Mouse (Mus musculus) regulatory T cell (primary cell): ENCODE results near the gene Patz1.

Experiments used
- in situ Hi-C: fragments of 300-600 bp; cut with MboI, MseI; formaldehyde crosslinking; loops from one replicate; pipeline ENCODE4 v1.15.1; 2025; ENCODE audit warnings: high pct_unique_total_duplicates

Patz1 gene

DNA sequence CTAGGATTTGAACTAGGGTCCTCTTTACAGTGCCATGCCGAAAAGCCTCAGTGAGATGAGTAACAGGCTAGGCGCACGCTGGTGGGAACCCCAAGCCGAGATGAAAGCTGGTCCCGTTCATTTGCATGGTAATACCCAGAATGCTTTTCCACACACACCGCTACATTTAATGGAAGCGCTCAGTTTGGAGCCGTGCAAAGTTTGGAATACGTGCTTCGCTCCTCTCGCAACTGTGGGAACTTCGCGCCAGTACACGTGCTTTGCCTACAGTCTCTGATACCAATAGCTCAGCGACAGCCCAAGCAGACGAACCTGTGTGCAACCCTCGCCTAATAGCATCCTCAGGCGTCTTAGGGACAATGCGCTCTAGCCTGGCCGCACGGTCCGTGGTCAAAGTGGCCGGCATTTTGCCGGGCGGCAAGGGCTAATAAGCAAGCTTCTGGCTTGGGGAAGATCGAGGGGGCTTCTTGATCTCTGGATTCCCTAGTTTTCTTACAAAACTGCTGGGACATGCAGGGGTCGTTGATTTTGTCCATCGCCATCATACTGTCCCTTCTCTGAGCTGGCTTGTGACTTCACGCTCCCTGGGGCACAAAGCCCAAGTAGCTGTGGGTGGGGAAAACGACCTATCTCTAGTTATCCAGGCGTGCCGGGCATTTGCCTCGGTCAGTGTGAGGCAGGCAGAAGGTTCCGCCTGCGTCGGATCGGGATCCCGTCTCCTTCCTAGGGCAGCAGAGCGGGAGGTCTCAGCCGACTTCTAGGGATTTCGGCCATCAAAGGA is at the start of gene Patz1:
Gene Patz1 (plus strand): TSS at position 354 of the 781 bp plus-strand sequence.
- in situ Hi-C loops = no loop called here

DNA sequence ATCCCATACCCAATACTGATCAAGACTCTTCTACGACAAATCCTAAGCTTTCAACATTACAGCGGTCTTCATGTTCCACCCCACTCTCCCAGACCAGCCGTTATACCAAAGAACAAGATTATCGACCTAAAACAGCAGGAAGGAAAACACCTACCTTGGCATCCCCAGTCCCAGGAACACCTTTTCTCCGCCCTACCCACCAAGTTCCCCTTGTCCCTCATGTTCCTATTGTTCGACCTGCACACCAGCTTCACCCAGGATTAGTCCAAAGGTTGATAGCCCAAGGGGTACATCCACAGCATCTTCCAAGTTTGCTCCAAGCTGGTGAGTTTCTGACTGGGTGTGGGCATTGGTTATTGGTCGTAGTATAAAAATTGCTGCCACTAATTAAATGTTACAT is 46.3 kb upstream of the Patz1 start:
- in situ Hi-C loops = no loop called here

DNA sequence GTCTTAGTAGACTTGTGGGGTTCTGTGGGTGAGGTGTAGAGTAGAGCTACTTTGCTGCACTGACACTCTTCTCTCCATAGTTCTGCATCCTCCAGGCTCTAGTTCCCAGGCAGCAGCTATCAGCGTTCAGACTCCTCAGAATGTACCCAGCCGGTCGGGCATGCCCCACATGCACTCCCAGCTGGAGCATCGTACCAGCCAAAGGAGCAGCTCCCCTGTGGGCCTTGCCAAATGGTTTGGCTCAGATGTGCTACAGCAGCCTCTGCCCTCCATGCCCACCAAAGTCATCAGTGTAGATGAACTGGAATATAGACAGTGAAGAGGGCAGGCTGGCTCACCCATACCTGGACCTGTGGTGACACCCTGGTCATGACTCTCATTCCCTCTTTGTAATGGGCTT is 44.9 kb upstream of the Patz1 start:
- in situ Hi-C loops = no loop called here

DNA sequence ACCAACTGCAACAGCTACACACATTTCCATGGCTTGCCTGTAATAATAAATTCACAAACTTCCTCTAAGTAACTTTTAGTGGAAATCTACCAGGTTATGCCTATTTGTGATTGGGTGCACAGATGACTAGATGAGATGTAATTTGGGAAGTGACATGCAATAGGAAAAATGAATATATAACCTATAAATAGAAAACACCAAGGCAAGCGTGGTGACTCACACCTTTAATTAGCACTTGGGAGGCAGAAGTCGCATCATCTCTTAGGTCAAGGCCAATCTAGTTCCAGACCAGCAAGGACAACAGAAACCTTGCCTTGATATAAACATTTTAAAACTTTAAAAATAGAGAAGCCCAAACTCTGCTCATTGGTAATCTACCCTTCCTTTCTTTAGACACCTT is 41.3 kb upstream of the Patz1 start:
- in situ Hi-C loops = loop anchor here (5.0 kb wide), 1 partner anchor 35 kb away; no protein-coding TSS in a partner anchor

DNA sequence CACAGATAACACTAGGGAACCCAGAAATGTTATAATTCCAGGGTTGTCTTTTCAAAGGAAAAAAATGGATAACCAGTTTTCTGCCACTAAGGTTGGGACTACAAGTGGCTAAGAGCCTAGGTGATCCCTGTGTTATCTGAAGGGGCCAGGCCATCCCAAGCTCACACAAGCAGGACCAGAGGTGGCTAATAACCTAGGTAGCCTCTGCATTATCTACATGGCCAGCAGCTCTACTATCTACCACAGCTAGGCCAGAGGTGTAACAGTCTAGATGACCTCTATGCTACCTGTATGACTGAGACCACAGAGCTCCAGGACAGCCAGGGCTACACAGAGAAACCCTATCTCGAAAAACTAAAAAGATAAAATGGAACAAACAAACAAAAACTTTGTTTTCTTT is 29.1 kb upstream of the Patz1 start:
- in situ Hi-C loops = no loop called here

DNA sequence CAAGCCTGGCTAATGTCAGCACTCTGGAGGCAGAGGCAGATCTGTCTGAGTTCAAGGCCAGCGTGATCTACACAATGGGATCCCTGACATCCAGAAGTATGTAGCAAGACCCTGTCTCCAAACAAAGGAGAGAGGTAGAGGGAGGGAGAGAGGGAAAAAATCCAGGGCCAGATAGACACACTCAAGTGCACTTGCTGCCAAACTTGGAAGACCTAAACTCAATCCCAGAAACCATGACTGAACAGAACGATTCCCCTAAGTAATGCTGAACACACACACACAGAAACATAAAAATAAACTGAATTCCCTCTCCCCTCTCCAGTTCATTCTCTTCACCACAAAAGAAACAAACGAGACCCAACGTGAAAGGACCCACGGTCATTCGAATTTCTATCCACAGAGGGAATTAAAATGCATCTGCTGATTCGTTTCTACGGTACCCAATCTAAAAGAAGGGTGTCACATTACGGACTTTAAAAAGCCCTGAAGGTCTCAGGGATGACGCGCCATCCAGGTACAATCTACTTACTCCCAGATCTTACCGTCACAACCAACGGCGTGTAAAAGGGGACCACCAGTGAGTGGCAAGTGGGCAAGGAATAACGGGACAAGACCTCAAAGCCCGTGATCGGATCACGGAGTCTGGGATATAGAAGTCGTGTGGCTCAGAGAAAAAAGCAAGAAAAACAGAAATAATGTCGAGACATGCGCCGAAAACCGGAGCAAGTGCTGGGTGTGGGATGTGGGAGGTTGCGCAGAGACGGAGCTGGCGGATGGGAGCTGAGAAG is 23.2 kb upstream of the Patz1 start:
- in situ Hi-C loops = no loop called here

DNA sequence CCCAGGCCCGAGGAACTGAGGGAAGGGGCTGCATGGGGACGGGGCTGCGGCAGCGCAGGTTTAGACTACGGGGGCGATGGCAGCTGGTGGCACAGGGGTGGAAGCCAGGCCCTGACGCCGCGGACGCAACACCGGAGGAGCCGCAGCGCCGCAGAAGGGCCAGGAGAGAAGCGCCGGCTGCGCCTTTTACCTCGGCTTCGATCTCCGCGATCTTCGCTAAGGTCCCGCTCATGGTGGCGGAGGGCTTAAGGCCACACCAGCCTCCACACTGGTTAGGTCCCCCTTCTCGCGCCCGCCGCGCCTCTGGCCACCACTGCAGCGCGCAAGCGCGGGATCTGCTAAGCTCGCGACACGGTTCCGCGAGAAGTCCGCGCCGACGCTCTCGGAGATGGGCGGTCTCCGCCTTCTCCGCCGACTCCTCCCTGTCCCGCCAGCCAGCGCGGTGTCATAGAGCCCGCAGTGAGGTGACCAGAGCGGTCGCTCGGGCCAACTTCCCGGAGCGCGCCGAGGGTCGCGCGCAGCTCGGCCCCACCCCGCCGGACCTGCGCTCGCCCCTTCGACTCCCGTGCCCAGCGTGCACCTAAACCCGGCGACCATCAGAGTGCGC is 22.5 kb upstream of the Patz1 start, which contains the start of gene Drg1:
Gene Drg1 (minus strand): TSS at position 337 of the 607 bp plus-strand sequence.
- in situ Hi-C loops = no loop called here

DNA sequence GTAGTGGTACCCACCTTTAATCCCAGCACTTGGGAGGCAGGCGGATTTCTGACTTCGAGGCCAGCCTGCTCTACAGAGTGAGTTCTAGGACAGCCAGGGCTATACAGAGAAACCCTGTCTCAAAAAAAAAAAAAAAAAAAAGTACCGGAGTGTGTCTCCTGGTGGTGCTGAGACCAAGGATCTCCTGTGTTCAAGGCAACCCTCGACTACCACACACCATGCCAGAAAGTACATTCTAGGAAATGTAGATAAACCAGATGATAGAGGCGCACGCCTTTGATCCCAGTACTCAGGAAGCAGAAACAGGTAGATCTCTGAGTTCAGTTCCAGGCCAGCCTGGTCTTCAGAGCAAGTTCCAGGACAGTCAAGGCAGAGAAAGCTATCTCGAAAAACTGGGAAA is 21.5 kb upstream of the Patz1 start:
- in situ Hi-C loops = no loop called here

DNA sequence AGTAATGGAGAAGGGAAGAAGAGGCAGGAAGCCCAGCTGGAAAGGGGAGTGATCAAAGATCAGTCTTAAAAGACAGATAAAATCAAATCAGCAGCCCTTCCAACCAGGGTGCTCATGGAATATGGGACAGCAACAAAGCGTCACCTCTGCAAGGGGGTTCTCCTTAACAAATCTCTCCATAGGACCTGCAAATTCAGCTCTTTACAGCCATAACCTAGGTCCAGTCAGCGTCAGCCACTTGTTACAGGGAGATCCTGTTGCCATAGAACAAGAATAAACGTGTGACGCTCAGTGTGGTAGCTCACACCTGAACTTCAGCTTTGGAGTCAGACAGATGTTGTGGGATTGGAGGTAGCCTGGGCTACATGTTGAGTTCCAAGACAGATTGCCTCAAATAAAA is 19.4 kb upstream of the Patz1 start:
- in situ Hi-C loops = no loop called here

DNA sequence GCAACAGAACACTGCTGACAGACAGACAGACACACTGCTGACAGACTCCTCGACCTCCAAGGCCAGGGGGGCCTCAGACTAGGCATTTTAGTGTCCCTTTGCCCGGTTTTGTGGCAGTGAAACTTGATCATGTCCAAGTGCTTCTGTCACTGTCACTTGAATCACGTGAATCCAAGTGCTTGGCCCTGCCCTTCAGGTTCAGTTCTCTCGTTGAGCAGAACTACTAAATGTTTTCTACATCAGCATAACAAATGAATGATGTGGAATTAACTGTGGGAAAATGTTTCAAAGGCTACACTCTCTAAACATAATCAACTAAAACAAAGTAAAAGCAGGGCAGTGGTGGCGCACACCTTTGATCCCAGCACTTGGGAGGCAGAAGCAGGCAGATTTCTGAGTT is 10.3 kb upstream of the Patz1 start:
- in situ Hi-C loops = no loop called here

DNA sequence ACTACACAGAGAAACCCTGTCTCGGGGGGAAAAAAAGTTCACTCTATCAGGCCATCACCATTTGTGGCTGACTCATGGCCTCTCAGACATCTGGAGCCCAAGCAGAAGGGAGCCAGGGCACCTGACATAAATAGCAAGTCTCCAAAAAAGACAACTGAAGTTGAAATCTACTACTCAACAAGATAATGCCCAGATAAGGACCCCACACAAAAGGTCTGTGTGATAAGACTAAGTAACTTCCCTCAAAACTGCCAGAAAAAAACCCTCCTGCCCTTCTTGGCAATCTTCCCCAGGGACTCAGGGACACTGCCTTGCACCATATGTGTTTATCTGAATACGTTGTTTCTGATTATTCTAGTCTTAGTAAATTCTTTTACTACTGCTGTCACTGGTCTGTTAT is 8.9 kb upstream of the Patz1 start:
- in situ Hi-C loops = no loop called here

DNA sequence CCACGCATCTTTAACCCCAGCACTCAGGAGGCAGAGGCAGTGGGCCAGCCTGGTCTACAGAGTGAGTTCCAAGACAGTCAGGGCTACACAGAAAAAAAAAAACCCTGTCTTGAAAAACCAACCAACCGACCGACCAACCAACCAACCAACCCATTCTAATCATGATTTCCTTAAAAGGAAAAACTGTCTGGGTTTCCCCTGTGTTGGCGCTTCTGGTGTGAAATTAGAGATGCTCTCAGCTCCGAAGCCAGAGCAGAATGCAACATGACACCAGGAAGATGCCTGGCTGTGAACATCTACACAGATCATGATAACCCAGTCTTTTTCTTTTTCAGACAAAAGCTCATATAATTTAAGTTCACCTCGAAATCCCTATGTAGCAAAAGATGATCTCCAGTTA is 5.8 kb upstream of the Patz1 start:
- in situ Hi-C loops = no loop called here

DNA sequence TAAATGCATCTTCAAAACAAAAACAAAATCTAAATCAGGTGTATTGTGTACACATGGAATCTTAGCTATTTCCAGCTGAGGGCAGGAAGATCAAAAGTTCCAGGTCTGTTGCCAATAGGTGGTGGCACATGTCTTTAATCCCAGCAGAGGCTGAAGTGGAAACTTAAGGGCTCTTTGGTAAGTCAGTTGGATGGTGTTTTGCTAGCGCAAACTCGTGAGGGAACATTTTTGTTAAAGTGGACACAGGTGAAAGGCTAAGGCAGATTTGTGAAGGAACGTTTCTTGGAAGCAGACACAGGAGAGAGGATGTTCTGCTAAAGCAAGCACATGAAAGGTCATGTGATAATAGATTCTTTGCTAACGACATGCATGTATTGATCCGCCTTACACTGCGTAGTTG is 5.0 kb upstream of the Patz1 start:
- in situ Hi-C loops = no loop called here

DNA sequence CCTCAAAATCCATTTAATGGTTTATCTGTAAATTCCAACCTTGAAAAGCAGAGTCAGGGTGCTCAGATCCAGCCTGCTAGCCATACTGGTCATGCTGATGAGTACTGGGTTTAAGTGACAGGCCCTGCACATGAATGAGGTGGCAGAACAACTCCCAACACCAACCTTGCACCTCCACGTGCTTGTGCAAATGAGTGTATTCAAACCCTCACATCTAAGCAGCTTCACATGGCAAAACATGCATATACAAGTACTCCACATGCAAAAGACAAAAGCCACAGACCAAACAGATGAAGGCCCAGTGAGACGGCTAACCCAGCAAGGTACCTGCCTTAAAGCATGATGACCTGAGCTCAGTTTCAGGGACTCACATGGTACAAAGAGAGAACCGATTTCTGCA is 2.7 kb upstream of the Patz1 start:
- in situ Hi-C loops = no loop called here

DNA sequence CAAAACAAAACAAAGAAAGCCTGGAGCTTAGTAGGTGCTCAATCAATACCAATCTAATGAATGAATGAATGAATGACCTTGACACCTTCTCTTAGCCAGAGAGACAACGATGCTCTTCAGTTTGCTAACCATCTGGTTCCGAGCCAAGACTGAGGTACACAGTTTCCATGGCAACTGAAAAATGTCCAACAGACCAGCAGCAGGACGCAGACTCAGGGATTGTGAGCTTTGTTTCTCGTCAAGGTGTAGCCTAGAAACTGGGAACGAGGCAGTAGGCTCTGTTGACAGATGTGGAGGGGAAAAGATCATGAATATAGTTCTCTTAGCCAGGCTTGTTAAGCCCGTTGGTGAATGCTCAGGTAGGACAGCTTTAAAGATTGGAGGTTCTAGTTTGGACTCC is 1.5 kb upstream of the Patz1 start:
- in situ Hi-C loops = no loop called here

DNA sequence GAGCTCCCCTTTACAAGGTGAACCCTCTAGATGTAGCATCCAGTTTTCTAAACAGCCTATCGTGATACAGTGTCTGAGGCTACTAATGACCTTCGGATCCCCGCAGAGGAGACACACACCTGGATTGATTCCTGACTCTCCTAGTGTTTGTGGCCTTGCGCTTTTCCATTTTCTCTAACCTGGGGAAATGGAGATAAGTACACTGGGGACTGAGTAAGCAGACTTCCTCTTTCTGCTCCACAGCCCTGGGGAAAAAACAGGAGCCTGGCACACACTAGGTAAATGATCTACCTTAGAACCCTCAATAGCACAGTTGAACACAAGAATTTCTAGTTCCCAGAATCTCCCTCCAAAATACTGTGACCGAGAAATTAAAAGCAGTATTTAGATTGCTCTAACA is 753 bp upstream of the Patz1 start:
- in situ Hi-C loops = no loop called here

DNA sequence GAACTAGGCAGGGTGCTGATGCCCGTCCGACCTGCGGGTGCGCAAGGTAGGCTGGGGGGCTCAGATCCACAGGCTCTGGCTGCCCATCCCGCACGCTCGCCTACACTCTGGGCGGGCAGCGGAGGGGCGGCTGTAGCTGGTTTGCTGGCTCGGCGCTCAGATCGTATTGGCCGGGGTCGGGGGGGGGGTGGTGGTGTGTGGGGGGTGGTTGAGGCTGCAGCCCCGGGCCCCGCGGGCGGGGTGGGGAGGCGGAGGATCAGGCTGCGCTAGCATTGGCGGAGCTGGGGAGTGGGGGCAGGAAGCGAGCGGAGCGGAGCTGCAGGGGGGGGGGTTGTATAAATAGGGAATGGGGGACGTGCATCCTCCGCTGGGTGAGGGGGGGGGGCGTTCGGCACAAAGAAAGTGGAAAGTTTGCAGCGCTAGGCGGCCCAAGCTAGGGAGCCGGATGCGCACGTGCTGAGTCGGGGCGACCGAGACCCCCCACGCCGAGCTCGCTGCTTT is 678 bp downstream of the Patz1 start:
- in situ Hi-C loops = no loop called here

DNA sequence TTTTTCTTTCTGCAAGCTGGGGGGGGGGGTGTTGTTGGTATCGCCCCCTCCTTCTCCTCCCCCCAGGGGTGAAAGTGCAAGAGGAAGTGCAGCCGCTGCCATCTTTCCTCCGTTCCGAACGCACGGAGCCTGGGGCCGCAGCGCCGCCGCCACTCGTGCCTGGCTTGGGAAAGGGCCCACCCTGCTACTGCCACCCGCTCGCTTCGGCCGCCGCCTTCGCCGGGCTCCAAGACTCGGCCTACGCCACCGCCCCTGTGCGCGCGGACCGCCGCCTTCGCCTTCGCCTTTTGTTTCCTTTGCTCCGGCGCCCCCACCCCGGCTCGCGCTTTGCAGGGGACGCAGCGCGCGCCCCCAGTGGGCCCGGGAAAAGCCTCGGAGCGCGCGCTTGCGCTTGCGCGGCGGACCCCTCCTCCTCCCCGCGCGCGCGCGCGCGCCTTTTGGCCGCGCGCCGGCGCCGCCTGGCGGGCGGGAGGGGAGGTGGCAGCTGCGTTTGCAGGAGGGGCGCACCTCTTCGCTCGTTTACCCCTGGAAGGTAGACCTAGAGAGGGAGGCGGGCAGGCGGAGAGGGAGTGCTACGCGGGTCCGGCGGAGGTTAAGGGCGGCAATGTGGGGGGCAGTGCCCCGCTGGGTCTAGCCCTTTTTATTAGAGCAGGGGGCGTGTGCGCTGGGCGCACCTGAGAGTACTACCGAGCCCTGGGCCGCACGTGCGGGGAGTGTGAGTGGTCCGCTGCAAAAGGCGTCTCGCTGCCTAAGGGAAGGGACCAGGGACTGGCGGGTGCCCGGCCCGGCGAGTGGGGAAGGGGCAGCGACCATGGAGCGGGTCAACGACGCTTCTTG is 1.3 kb downstream of the Patz1 start:
- in situ Hi-C loops = loop anchor here (5.0 kb wide), 1 partner anchor 42 kb away; the partner anchor contains the start of gene Pik3ip1

DNA sequence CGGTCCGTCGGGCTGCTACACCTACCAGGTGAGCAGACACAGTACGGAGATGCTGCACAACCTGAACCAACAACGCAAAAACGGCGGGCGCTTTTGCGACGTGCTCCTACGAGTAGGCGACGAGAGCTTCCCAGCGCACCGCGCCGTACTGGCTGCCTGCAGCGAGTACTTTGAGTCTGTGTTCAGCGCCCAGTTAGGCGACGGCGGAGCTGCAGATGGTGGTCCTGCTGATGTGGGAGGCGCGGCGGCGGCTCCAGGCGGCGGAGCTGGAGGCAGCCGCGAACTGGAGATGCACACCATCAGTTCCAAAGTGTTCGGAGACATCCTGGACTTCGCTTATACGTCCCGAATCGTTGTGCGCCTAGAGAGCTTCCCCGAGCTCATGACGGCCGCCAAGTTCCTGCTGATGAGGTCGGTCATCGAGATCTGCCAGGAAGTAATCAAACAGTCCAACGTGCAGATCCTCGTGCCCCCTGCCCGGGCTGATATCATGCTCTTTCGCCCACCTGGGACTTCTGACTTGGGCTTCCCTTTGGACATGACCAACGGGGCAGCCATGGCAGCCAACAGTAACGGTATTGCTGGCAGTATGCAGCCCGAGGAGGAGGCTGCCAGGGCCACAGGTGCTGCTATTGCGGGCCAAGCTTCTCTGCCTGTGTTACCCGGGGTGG is 2.1 kb downstream of the Patz1 start:
- in situ Hi-C loops = loop anchor here (5.0 kb wide), 1 partner anchor 42 kb away; the partner anchor contains the start of gene Pik3ip1

DNA sequence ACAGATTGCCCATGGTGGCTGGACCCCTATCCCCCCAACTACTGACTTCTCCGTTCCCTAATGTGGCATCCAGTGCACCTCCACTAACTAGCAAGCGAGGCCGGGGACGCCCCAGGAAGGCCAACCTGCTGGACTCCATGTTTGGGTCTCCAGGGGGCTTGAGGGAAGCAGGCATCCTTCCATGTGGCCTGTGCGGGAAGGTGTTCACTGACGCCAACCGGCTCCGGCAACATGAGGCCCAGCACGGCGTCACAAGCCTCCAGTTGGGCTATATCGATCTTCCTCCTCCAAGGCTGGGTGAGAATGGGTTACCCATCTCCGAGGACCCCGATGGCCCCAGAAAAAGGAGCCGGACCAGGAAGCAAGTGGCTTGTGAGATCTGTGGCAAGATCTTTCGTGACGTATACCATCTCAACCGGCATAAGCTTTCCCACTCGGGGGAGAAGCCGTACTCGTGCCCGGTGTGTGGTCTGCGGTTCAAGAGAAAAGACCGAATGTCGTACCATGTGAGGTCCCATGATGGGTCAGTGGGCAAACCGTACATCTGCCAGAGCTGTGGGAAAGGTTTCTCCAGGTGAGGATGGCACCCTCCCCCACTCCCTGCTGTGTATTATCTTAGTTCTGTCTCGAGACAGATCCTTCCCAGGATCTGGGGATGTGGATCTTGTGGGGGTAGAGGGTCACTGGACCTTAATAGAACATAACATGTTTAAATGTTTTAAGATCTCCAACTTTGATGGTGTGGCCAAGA is 2.8 kb downstream of the Patz1 start:
- in situ Hi-C loops = loop anchor here (5.0 kb wide), 1 partner anchor 41 kb away; the partner anchor contains the start of gene Pik3ip1
